Mouse (Mus musculus): ENCODE measurements around the gene Npcd. TPM values are rescaled to one million over a fixed set of nuclear protein-coding genes. Genes with fewer than 3 reads are reported as not detected.

Gene Npcd
- polyA plus RNA-seq, 1 experiment from 2014 or later, result 0.55 TPM

GRCm38 (mm10) chr15:79745312-79745711 lies 88.7 kb downstream of the Npcd start:
- H3K9me3 ChIP-seq, result no peaks in the 10 kb centered on the region
- H3K36me3 ChIP-seq, result no peaks in the 10 kb centered on the region
- no peak for ATAC-seq (ENCODE audit: borderline replicate concordance, extremely low read depth, low FRiP score, low TSS enrichment)
- H3K9ac ChIP-seq, result no peak overlapping the region
- no peak overlapping the region for H3K4me2 ChIP-seq
- H3K27me3 ChIP-seq, result no peaks in the 10 kb centered on the region
- peaks cover 22% of the 10 kb centered on the region for H3K4me1 ChIP-seq
- no peak overlapping the region for H3K4me3 ChIP-seq
- H3K27ac ChIP-seq, result no peak overlapping the region
- WGBS, result 72% methylated on average over 10 of the region's 10 CpGs

GRCm38 (mm10) chr15:79744742-79745141 lies 89.3 kb downstream of the Npcd start:
- Histone ChIP-seq H3K9me3 (no peaks in the 10 kb centered on the region), H3K9ac (no peak overlapping the region), H3K4me2 (no peak overlapping the region), H3K27ac (no peak overlapping the region), H3K4me1 (peaks cover 28% of the 10 kb centered on the region), H3K4me3 (no peak overlapping the region), H3K36me3 (no peaks in the 10 kb centered on the region), H3K27me3 (no peaks in the 10 kb centered on the region)
- ATAC-seq (ENCODE audit: borderline replicate concordance, extremely low read depth, low FRiP score, low TSS enrichment), result no peak
- WGBS, result 69% methylated on average over 8 of the region's 8 CpGs

DNA sequence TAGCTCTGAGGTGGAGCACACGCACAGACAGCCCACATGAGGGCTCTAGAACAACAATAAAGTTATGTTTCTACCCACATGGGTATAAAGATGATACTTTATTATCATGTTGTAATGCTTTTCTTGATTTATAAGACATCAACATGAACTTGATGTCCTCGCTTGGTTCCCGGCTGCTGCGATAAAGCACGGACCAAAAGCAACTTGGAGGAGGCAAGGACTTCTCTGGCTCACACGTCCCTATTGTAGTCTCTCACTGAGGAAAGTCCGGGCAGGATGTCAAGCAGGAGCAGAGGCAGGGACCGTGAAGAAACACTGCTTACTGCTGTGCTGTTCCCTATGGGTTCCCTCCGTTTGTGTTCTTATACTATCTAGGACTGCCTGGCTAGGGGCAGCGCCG lies 90.0 kb downstream of the Npcd start:
- Histone ChIP-seq H3K27ac (no peak overlapping the region), H3K9ac (no peak overlapping the region), H3K4me3 (no peak overlapping the region), H3K4me1 (peaks cover 36% of the 10 kb centered on the region), H3K9me3 (no peaks in the 10 kb centered on the region), H3K36me3 (0 out of 2 replicates have a peak, but pooled peaks cover 5% of the 10 kb centered on the region), H3K4me2 (no peak overlapping the region), H3K27me3 (no peaks in the 10 kb centered on the region)
- no peak for ATAC-seq (ENCODE audit: borderline replicate concordance, extremely low read depth, low FRiP score, low TSS enrichment)
- 88% methylated on average over 11 of the region's 11 CpGs for WGBS

DNA sequence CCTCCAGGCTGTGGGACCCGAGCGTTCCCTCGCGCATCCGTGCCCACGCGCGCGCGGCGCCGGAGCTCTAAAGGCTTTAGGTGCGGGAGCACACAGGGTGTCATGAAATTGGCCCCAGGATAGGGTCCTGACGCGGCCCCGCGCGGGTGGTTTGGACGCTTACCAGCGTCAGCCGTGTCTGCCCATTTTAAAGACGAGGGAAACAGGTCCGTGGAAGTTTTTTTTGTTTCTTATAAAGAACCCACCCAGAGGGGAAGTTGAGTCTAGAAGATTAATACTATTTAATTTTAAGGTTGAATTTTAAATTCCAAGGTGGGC lies 91.4 kb downstream of the Npcd start:
- peaks cover 17% of the 10 kb centered on the region for H3K36me3 ChIP-seq
- H3K4me2 ChIP-seq, result peak overlapping the region; percentile 80
- peaks cover 36% of the 10 kb centered on the region for H3K4me1 ChIP-seq
- no peak overlapping the region for H3K27ac ChIP-seq
- no peaks in the 10 kb centered on the region for H3K9me3 ChIP-seq
- peak; percentile 15; the same call in 1 of the 2 replicates for ATAC-seq (ENCODE audit: borderline replicate concordance, extremely low read depth, low FRiP score, low TSS enrichment)
- H3K9ac ChIP-seq, result peak overlapping the region; percentile 80
- H3K4me3 ChIP-seq, result peak overlapping the region; percentile 92
- no peaks in the 10 kb centered on the region for H3K27me3 ChIP-seq
- under 1% methylated on average over 23 of the region's 23 CpGs for WGBS

GRCm38 (mm10) chr15:79741921-79742705 lies 91.9 kb downstream of the Npcd start, which contains the start of gene Sun2:
Gene Sun2 (minus strand): TSS chr15:79742536.
- peak; percentile 94 for ATAC-seq (ENCODE audit: borderline replicate concordance, extremely low read depth, low FRiP score, low TSS enrichment)
- Histone ChIP-seq H3K4me3 (peak within 1 kb of the TSS; percentile 92), H3K27me3 (no peaks in the 10 kb centered on the region), H3K36me3 (peaks cover 23% of the 10 kb centered on the region), H3K4me2 (peak within 1 kb of the TSS; percentile 80), H3K27ac (peak within 1 kb of the TSS; percentile 65), H3K9me3 (no peaks in the 10 kb centered on the region), H3K9ac (peak within 1 kb of the TSS; percentile 80), H3K4me1 (peaks cover 36% of the 10 kb centered on the region)
- WGBS, result 1% methylated on average over 87 of the region's 93 CpGs

DNA sequence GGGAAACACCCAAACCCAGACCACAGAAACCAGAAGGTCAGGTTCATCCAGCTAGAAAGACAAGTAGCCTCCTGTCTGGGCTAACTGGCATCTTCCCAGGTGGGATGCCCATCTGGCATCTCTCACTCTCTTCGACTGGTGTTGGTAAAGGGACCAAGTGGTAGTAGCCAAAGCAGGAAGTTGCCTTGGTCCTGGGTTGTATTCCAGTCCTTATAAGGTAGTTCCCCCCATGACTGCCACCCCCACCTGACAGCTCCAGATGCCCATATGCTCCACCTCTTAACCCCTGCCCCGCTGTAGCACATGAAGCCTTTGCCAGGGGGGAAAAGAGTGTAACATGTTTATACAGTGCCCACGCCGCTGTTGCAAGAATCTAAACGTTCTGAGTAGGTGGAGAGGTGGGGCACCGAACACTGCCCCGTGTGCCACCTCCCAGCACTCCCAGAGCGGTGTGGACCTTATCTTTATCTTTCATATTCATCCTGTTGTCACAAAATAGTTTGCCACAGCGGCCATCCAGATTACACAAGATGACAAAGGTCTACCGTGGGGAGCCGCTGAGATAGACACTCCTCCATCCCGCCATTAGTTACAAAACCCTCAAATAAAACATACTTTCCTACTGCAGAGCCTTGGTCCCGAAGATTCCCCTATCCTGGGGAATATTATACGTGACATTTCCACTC lies 92.7 kb downstream of the Npcd start:
- peaks cover 30% of the 10 kb centered on the region for H3K36me3 ChIP-seq
- peak overlapping the region; percentile 80 for H3K4me2 ChIP-seq
- peak overlapping the region; percentile 92 for H3K4me3 ChIP-seq
- peaks cover 36% of the 10 kb centered on the region for H3K4me1 ChIP-seq
- ATAC-seq (ENCODE audit: borderline replicate concordance, extremely low read depth, low FRiP score, low TSS enrichment), result no peak
- no peaks in the 10 kb centered on the region for H3K9me3 ChIP-seq
- no peaks in the 10 kb centered on the region for H3K27me3 ChIP-seq
- H3K9ac ChIP-seq, result peak overlapping the region; percentile 80
- peak overlapping the region; percentile 65 for H3K27ac ChIP-seq
- 6% methylated on average over 14 of the region's 14 CpGs for WGBS

GRCm38 (mm10) chr15:79740739-79741138 lies 93.3 kb downstream of the Npcd start:
- no peaks in the 10 kb centered on the region for H3K9me3 ChIP-seq
- H3K4me1 ChIP-seq, result peaks cover 36% of the 10 kb centered on the region
- ATAC-seq (ENCODE audit: borderline replicate concordance, extremely low read depth, low FRiP score, low TSS enrichment), result no peak
- peaks cover 33% of the 10 kb centered on the region for H3K36me3 ChIP-seq
- 55% methylated on average over 3 of the region's 3 CpGs for WGBS
- peak overlapping the region; percentile 92 for H3K4me3 ChIP-seq
- peak overlapping the region; percentile 80; the same call in 1 of the 2 replicates for H3K9ac ChIP-seq
- peak overlapping the region; percentile 80 for H3K4me2 ChIP-seq
- H3K27me3 ChIP-seq, result no peaks in the 10 kb centered on the region
- H3K27ac ChIP-seq, result 0 out of 2 replicates have a peak overlapping the region, but pooled peaks have one; percentile 65

Other genes with a start within 250 kb of the Npcd start
- gene Dmc1, start 229.1 kb downstream of the Npcd start, polyA plus RNA-seq (2015; fragmentation: Nextera tagmentation; extraction: Ambion mirVana), result 3.3 TPM in 2 replicates
- gene Fam227a, start 175.3 kb downstream of the Npcd start, polyA plus RNA-seq (2015; fragmentation: Nextera tagmentation; extraction: Ambion mirVana), result 1.6 TPM in 2 replicates
- gene Cby1, start 175.0 kb downstream of the Npcd start, polyA plus RNA-seq (2015; fragmentation: Nextera tagmentation; extraction: Ambion mirVana), result 63.9 and 65.6 TPM in 2 replicates
- 235 and 247 TPM in 2 replicates for gene Tomm22, start 163.4 kb downstream of the Npcd start, polyA plus RNA-seq (2015; fragmentation: Nextera tagmentation; extraction: Ambion mirVana)
- gene Josd1, start 146.3 kb downstream of the Npcd start, polyA plus RNA-seq (2015; fragmentation: Nextera tagmentation; extraction: Ambion mirVana), result 21.1 and 21.2 TPM in 2 replicates
- 34.4 and 35.1 TPM in 2 replicates for gene Gtpbp1, start 143.4 kb downstream of the Npcd start, polyA plus RNA-seq (2015; fragmentation: Nextera tagmentation; extraction: Ambion mirVana)
- 8.6 and 10.1 TPM in 2 replicates for gene Sun2, start 91.7 kb downstream of the Npcd start, polyA plus RNA-seq (2015; fragmentation: Nextera tagmentation; extraction: Ambion mirVana)
- 68.8 and 73.7 TPM in 2 replicates for gene Dnal4, start 56.4 kb downstream of the Npcd start, polyA plus RNA-seq (2015; fragmentation: Nextera tagmentation; extraction: Ambion mirVana)
- gene Nptxr, start 29.5 kb downstream of the Npcd start, polyA plus RNA-seq (2015; fragmentation: Nextera tagmentation; extraction: Ambion mirVana), result 2.8 and 3.4 TPM in 2 replicates
- gene Cbx6, start 451 bp upstream of the Npcd start, polyA plus RNA-seq (2015; fragmentation: Nextera tagmentation; extraction: Ambion mirVana), result 72.9 and 73.8 TPM in 2 replicates
- gene Apobec3, start 57.4 kb upstream of the Npcd start, polyA plus RNA-seq (2015; fragmentation: Nextera tagmentation; extraction: Ambion mirVana), result 30.0 and 38.5 TPM in 2 replicates
- gene Cbx7, start 136.9 kb upstream of the Npcd start, polyA plus RNA-seq (2015; fragmentation: Nextera tagmentation; extraction: Ambion mirVana), result 2.4 and 2.8 TPM in 2 replicates
- gene Pdgfb, start 180.7 kb upstream of the Npcd start, polyA plus RNA-seq (2015; fragmentation: Nextera tagmentation; extraction: Ambion mirVana), result 8.4 TPM in 2 replicates

Data from lung, embryonic 15.5 days (tissue).